Mouse (Mus musculus) right cerebral cortex, adult 18-20 months (tissue): Measurements from ENCODE around the gene Mtx1.
"Not testable (repeated sequence)": the region's sequence is repeated elsewhere in the genome, so short reads cannot be mapped to it uniquely, and the experiment has no call there.

Experiments used
- DNase-seq: peaks from one replicate; pipeline ENCODE4 v3.0.0; 2022; ENCODE audit warnings: mixed read lengths

Mtx1 gene

DNA sequence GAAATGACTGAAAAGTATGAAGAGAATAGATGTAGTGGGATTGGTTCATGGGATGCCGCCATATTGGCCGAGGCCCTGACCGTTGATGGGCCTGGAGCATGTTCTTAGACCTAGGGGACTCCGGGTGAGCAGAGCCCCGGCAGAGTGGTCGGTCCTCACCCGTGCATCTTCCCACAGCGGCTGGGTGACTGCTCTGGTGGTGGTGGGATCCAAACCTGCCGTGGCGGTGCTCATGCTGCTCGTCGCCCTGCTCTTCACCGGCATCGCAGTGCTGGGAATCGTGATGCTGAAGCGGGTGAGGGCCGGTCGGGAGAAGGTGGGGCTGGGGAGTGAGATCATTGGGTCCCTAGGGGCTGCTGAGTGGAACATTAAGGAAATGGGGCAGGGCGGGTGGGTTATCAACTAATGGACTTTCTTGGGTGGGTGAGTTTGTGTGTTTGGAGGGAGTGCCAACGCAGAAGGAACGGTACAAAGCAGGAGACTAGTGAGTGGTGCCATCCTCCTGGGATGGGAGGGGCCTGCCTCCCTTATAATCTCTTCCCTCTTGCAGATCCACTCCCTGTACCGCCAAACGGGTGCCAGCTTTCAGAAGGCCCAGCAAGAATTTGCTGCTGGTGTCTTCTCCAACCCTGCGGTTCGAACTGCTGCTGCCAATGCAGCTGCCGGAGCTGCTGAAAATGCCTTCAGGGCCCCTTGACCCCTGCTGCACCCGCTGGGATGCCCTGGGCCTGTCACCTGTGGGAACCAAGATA lies 45.0 kb downstream of the Mtx1 start:
- no peak for DNase-seq

DNA sequence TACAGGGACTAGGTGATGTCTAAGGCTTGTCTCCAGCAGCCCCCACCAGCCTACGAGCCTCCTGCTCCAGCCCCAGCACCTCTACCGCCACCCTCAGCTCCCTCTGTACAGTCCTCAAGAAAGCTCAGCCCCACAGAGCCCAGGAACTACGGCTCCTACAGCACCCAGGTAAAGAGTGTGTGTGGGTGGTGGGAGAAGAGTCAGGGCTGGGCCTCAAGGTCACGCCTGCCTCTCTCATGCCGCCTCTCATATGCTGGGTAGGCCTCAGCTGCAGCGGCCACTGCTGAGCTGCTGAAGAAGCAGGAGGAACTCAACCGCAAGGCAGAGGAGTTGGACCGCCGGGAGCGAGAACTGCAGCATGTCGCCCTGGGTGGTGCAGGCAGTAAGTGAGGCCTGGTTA lies 47.8 kb downstream of the Mtx1 start:
- no peak for DNase-seq

DNA sequence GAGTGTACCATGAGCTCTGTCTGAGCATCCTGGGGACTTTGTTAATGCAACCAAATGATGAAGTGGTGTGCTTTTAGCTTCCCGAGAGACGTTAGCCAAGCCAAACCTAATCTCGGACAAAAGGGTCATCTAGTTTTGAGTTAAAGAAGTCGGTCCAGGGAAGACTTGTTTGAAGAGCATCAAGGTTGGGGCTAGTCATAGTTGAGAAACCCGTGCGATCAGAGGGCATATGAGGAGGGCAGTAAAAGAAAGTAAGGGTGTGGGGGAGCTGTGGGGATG lies 48.8 kb downstream of the Mtx1 start:
- DNase-seq: no peak

DNA sequence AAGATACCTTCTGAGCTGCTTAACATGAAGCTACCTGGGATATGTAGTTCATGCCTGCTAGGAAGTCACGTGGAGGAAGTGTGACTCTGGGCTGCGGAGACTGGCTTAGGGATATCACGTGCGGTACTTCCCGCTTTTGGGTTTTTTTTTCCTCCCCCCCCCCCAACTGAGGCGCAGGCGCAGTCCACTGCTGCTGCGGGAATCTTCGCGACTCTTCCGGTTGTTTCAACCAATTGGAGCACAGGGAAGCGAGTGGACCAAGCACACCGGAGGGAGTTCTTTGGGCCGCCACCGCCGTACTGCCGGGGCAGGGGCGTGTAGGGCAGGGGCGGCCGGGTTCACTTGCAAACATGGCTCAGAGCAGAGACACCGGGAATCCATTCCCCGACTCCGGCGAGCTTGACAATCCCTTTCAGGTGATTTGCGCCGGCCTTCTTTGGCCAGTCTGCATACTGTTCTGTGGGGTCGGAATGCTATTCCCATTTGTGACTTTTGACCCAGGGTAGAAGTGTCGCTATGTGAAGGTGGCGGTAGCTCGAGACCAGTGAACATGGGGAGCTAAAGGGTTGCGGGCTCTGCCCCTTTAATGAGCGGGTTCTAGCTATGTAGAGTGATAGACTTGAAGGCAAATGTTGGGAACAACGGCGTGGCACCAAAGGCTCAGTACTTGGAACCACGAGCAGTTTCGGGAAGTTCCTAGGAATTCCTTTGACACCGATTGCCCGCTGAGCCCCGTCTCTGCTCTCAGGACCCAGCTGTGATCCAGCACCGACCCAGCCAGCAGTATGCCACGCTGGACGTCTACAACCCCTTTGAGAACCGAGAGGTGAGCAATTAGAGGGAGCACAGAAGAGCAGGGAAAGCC lies 49.4 kb downstream of the Mtx1 start, which contains the start of gene Scamp3:
Scamp3 (plus strand) TSS at position 232 of the 865 bp plus-strand sequence.
- DNase-seq: peak; percentile 93

DNA sequence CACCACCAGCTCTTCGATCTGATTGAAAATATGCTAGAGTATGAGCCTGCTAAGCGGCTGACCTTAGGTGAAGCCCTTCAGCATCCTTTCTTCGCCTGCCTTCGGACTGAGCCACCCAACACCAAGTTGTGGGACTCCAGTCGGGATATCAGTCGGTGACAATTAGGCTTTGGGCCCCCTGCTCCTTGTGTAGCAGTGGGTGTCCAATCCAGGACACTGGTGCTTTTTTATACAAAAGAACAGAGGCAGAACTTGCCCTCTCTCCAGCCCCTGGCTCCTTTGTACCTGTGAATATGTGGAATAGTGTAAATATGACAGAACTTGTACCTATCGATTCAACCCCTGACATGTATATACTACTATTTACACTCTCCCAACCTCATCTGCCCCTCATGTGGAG lies 50.5 kb downstream of the Mtx1 start:
- no peak for DNase-seq

DNA sequence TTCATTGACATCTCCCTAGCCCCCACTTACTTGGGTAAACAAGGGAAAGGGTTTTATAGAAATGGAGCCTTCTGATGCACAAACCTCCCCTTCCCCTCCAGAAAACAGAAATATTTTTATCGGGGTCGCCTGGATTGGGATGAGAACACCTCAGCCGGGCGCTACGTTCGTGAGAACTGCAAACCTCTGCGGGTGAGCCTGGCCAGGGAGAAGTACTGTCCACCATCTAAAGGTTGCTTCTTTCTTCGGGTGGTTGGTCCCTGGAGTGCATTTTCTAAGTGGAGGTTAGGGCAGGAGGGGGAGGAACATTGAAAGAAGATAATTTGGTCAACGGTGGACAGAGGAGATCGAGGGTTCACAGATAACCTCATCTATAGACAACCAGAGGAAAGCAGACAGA lies 51.3 kb downstream of the Mtx1 start:
- DNase-seq: no peak

DNA sequence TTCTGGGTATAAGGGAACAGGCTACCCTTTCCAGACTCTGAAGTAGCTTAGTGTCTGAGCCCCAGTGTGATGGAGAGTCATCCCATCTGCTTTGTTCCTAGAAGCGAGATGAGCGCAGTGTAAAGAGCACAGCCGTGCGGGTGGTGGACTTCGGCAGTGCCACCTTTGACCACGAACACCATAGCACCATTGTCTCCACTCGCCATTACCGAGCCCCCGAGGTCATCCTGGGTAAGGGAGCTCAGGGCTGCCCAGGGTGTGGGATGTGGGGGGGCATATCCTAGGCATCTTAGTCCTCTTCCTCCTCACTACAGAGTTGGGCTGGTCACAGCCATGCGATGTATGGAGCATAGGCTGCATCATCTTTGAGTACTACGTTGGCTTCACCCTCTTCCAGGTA lies 52.0 kb downstream of the Mtx1 start:
- DNase-seq: no peak

DNA sequence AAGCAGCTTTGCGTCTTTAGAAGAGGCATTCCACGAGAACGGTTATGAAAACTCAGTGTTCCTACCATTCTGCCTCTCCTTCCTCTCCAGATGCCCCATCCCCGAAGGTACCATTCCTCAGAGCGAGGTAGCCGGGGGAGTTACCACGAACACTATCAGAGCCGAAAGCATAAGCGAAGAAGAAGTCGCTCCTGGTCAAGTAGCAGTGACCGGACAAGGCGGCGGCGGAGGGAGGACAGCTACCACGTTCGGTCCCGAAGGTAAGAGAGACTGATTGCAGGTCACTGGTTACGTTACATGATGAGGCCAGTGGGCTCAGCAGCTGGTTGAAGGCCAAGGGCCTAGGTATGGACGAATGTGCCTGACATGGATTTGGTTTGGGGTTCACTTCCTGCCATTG lies 59.9 kb downstream of the Mtx1 start:
- no peak for DNase-seq

DNA sequence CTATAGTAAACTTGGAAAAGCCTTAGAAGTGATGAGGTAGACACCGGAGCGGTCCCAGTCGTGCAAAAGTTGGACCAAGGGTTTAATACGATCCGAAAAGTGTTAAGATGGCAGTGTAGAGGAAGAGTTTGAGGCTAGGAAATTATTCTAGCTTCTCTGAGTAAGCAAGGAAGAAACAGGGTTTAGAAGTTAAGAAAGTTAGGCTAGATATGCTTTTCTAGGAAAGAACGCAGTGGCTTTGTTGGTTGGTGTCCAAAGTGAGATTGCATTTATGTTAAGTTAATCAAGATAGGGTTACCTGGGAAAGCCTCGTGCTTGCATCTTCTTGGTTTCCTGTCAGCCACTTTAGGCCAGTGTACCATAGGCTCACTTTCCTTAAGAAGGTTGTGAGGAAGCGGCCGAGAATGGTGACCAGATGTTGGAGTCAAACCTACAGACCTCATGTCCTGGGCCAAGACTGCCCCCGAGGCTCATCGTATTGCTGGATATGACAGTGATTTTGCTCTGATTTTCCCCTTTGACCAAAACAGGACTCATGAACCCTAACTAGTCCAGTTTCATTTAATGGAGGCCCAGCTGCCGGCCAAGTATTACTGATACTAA lies 61.5 kb downstream of the Mtx1 start:
- no peak for DNase-seq

DNA sequence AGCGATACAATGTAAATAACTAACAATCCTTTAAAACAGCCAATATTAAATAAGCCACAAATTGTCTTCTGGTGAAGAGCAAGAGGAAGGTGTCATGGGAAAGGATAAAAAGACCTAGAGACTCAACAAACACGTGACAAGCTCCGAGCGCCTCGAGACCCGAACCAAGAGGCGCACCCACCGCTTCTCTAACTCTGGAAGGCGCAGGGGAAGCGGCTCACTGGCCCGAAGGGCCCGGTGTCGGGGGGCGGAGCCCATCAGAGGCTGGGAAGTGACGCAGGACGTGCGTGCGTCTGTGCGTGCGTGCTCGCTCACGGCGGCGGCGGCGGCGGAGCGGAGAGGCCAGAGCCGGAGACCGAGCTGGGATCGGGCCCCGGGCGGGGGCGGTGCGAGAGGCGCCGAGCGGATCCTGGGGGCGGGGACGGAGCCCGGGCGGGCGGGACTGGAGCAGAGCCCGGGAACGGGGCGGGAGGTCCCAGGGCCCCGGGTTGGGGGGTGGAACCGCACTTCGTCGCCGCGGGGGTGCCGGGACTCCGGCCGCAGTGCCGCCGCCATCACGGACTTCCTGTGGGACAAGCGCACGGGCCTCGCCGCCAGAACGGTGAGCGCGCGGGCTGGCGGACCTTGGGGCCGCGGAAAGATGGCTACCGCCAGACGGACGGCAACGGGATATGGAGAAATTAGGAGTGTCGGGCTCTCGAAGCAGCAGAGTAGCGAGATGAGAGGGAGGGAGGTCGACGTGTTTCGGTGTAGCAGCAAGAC lies 62.2 kb downstream of the Mtx1 start, which contains the start of gene Clk2:
Clk2 (plus strand) TSS at position 290 of the 762 bp plus-strand sequence.
- peak; percentile 96 for DNase-seq

DNA sequence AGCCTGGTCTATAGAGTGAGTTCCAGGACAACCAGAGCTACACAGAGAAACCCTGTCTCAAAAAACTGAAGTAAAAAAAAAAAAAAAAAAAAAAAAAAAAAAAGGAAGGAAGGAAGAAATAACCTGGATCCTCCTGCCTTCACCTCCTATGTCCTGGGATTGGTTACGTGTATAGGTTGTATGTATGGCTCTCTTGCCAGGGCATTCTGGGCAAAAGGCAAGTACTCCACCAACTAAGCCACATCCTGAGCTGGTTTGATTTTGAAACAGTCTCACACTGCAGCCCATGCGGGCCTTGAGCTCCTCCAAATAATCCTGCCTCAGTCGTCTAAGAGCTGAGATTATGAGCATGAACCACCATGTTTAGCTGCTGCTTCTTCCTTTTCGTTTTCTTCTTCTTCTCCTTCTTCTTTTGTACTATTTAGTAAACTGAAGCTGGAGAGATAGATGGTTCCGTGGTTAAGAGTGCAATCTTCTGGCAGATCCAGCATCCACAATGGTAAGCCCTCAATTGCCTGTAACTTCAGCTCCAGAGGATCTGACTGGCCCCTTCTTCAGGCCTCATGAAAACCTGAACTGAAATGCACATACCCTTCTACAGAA lies 63.1 kb downstream of the Mtx1 start:
- DNase-seq: no peak

DNA sequence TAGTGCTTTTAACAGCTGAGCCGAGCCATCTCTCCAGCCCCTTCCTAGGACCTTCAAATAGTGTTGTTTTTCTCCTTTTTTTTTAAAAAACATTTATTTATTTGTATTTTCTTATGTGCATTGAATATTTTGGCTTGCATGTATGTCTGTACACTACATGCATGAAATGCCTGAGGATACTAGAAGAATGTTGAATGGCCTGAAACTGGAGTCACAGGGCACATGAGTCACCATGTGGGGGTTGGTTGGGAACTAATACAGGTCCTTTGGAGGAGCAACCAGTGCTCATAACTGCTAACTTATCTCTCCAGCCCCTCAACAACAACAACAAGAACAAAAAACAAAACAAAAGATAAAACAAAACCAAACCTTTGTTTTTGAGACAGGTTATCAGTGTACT lies 63.8 kb downstream of the Mtx1 start:
- DNase-seq: no peak

DNA sequence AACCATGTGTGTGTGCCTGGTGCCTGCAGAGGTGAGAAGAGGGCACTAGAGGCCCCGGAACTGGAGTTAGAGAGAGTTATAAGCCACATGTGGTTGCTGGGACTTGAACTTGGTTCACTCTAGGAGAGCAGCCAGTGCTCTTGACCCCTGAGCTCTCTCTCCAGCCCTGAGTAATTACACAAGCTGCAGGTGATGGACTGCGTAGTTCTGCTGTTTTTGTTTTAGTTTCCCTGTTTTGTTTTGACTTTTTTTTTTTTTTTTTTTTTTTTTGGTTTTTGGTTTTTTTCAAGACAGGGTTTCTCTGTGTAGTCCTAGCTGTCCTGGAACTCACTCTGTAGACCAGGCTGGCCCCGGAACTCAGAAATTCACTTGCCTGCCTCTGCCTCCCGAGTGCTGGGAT lies 65.1 kb downstream of the Mtx1 start:
- DNase-seq: no peak

DNA sequence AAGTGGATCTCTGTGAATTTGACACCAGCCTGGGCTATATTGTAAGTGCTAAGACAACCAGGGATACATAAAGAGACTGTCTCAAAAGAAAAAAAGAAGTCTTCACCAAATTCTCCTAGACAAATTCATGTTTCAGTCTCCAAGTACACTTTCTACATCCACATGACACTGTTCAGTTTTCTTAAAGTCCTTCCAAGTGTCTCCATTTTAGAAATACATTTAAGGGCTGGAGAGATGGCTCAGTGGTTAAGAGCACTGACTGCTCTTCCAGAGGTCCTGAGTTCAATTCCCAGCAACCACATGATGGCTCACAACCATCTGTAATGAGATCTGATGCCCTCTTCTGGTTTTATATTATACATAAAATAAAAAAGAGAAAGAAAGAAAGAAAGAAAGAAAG lies 65.7 kb downstream of the Mtx1 start:
- DNase-seq: not testable (repeated sequence)

DNA sequence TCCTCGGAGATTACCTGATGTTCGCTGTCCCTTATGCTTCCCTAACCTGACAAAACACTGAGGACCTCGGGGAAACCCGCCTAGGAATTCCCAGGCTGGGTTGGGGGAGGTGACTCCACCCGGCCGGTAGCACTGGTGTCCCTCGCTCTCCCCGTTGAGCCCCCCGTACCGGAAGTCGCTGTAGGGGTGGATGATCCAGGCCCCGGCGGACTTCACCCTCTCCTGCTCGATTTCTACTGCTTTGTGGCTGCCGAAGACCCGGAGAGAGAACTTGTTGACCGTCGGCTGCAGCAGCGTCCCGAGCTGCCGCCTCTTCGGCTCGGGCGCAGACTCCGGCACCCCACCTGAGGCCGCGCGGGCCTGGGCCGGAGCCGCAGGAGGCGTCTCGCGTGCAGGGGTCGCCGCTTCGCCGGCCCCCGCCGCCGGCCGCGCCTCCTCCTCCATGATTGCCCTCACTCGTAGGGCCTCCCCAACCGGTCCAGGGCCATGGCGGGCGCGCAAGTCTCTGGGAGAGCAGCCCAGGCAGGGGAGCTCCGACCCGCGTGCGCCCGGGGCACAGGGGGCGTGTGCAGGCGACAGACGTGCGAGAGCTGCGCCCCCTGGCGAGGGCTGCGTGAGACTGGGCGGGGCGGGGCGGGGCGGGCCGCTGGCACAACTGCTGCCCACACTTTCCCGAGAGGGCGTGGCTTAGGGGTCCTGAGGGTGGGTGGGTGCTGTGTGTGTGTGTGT lies 67.1 kb downstream of the Mtx1 start, which contains the start of gene Hcn3:
Hcn3 (minus strand) TSS at position 581 of the 729 bp plus-strand sequence.
- DNase-seq: peak; percentile 50

DNA sequence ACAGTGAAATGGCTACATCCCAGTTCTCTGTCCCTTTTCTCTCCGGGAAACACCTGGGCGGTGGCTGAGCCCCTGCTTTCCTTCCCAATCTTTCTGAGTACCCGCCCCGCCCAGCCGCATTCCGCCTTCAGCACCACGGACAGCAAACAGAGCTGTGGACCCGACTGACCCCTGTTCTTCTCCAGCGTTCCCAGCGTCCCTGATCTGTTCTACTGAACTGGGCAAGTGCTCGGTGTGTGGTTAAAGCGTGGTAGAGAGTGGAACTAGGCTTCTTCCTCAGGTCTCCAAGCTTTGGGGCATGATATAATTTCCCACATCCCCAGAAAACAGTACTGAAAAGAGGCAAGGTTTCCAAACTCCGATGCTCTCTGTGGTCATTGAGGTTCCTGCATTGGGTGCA lies 67.7 kb downstream of the Mtx1 start:
- DNase-seq: no peak
